Mouse (Mus musculus): Measurements from ENCODE around the gene Gls2. TPM values are rescaled to one million over a fixed set of nuclear protein-coding genes. Genes with fewer than 3 reads are reported as not detected.

The Gls2 gene
- polyA plus RNA-seq, 2 experiments = 3.7 to 5.5 TPM

GRCm38 (mm10) chr10:128237807-128238480, 43.7 kb downstream of the Gls2 start:
- DNase-seq (ENCODE audit: low read depth in 3 of 3, low spot score in 3 of 3) = no peak
- H3K36me3 ChIP-seq (replicated peaks; ENCODE audit: control insufficient read depth, insufficient read depth, low read depth) = peaks cover 27% of the 10 kb centered on the region

GRCm38 (mm10) chr10:128239140-128239539, 44.9 kb downstream of the Gls2 start:
- H3K4me1 ChIP-seq (replicated peaks; ENCODE audit: control insufficient read depth in 2 of 2, insufficient read depth in 2 of 2, low read length in 1 of 2) = peaks cover 0 to 11% of the 10 kb centered on the region in 2 experiments; a peak in 2 of 4 replicates
- no peak overlapping the region for H3K9ac ChIP-seq (replicated peaks)
- ATAC-seq (ENCODE audit: insufficient read depth) (no peak), DNase-seq (ENCODE audit: low read depth in 3 of 3, low spot score in 3 of 3) (no peak)
- no peak for TF ChIP-seq CTCF (IDR thresholded peaks at IDR 0.05; ENCODE audit: low read depth)
- no peak for TF ChIP-seq EP300 (IDR thresholded peaks at IDR 0.05; ENCODE audit: low read depth)
- peaks cover 32% of the 10 kb centered on the region for H3K36me3 ChIP-seq (replicated peaks; ENCODE audit: control insufficient read depth, insufficient read depth, low read depth)
- no peaks in the 10 kb centered on the region for H3K27me3 ChIP-seq (ENCODE audit: control insufficient read depth, insufficient read depth, low read length)
- no peak overlapping the region for H3K27ac ChIP-seq
- WGBS (ENCODE audit: insufficient replicate concordance) = 69% methylated on average over 4 of the region's 4 CpGs
- no peak overlapping the region for H3K4me3 ChIP-seq (ENCODE audit: insufficient read depth in 1 of 2, low read depth in 2 of 2, low read length in 2 of 2)
- no peaks in the 10 kb centered on the region for H3K9me3 ChIP-seq (ENCODE audit: control insufficient read depth, low read length)
- no peak overlapping the region for H3K4me2 ChIP-seq (ENCODE audit: low read depth)

More at GRCm38 (mm10) chr10:128237807-128238480, 43.7 kb downstream of the Gls2 start:
- WGBS (ENCODE audit: insufficient replicate concordance) = 72% methylated on average over 15 of the region's 15 CpGs
- Histone ChIP-seq H3K9ac (replicated peaks) (no peak overlapping the region), H3K4me2 (ENCODE audit: low read depth) (no peak overlapping the region), H3K9me3 (ENCODE audit: control insufficient read depth, low read length) (no peaks in the 10 kb centered on the region), H3K4me1 (replicated peaks; ENCODE audit: control insufficient read depth in 2 of 2, insufficient read depth in 2 of 2, low read length in 1 of 2) (peaks cover 2 to 16% of the 10 kb centered on the region in 2 experiments; a peak in 3 of 4 replicates), H3K27ac (no peak overlapping the region), H3K27me3 (ENCODE audit: control insufficient read depth, insufficient read depth, low read length) (no peaks in the 10 kb centered on the region), H3K4me3 (ENCODE audit: insufficient read depth in 1 of 2, low read depth in 2 of 2, low read length in 2 of 2) (no peak overlapping the region)
- TF ChIP-seq EP300 (IDR thresholded peaks at IDR 0.05; ENCODE audit: low read depth) (no peak), CTCF (IDR thresholded peaks at IDR 0.05; ENCODE audit: low read depth) (no peak)
- no peak for ATAC-seq (ENCODE audit: insufficient read depth)

GRCm38 (mm10) chr10:128240131-128240530, 45.9 kb downstream of the Gls2 start:
- H3K9ac ChIP-seq (replicated peaks) = no peak overlapping the region
- DNase-seq (ENCODE audit: low read depth in 3 of 3, low spot score in 3 of 3) = no peak
- H3K4me1 ChIP-seq (replicated peaks; ENCODE audit: control insufficient read depth in 2 of 2, insufficient read depth in 2 of 2, low read length in 1 of 2) = peaks cover 0 to 9% of the 10 kb centered on the region in 2 experiments; a peak in 2 of 4 replicates
- H3K27me3 ChIP-seq (ENCODE audit: control insufficient read depth, insufficient read depth, low read length) = no peaks in the 10 kb centered on the region
- TF ChIP-seq EP300 (IDR thresholded peaks at IDR 0.05; ENCODE audit: low read depth) = no peak
- TF ChIP-seq CTCF (IDR thresholded peaks at IDR 0.05; ENCODE audit: low read depth) = no peak
- no peak for ATAC-seq (ENCODE audit: insufficient read depth)
- WGBS (ENCODE audit: insufficient replicate concordance) = 46% methylated on average over 18 of the region's 18 CpGs
- no peak overlapping the region for H3K27ac ChIP-seq
- H3K4me2 ChIP-seq (ENCODE audit: low read depth) = no peak overlapping the region
- no peak overlapping the region for H3K4me3 ChIP-seq (ENCODE audit: insufficient read depth in 1 of 2, low read depth in 2 of 2, low read length in 2 of 2)
- H3K36me3 ChIP-seq (replicated peaks; ENCODE audit: control insufficient read depth, insufficient read depth, low read depth) = peaks cover 42% of the 10 kb centered on the region
- no peaks in the 10 kb centered on the region for H3K9me3 ChIP-seq (ENCODE audit: control insufficient read depth, low read length)

GRCm38 (mm10) chr10:128243252-128243651, 49.0 kb downstream of the Gls2 start:
- DNase-seq (ENCODE audit: low read depth in 3 of 3, low spot score in 3 of 3) (no peak), ATAC-seq (ENCODE audit: insufficient read depth) (no peak)
- Histone ChIP-seq H3K9ac (replicated peaks) (no peak overlapping the region), H3K27me3 (ENCODE audit: control insufficient read depth, insufficient read depth, low read length) (no peaks in the 10 kb centered on the region), H3K27ac (no peak overlapping the region), H3K4me3 (ENCODE audit: insufficient read depth in 1 of 2, low read depth in 2 of 2, low read length in 2 of 2) (no peak overlapping the region), H3K4me1 (replicated peaks; ENCODE audit: control insufficient read depth in 2 of 2, insufficient read depth in 2 of 2, low read length in 1 of 2) (peaks cover 0 to 5% of the 10 kb centered on the region in 2 experiments; a peak in 2 of 4 replicates), H3K36me3 (replicated peaks; ENCODE audit: control insufficient read depth, insufficient read depth, low read depth) (peaks cover 73% of the 10 kb centered on the region), H3K4me2 (ENCODE audit: low read depth) (no peak overlapping the region), H3K9me3 (ENCODE audit: control insufficient read depth, low read length) (no peaks in the 10 kb centered on the region)
- WGBS (ENCODE audit: insufficient replicate concordance) = 92% methylated on average over 8 of the region's 8 CpGs
- no peak for TF ChIP-seq CTCF (IDR thresholded peaks at IDR 0.05; ENCODE audit: low read depth)
- no peak for TF ChIP-seq EP300 (IDR thresholded peaks at IDR 0.05; ENCODE audit: low read depth)

GRCm38 (mm10) chr10:128244121-128244520, 49.9 kb downstream of the Gls2 start:
- peaks cover 78% of the 10 kb centered on the region for H3K36me3 ChIP-seq (replicated peaks; ENCODE audit: control insufficient read depth, insufficient read depth, low read depth)
- no peak for ATAC-seq (ENCODE audit: insufficient read depth)
- TF ChIP-seq CTCF (IDR thresholded peaks at IDR 0.05; ENCODE audit: low read depth) (no peak), EP300 (IDR thresholded peaks at IDR 0.05; ENCODE audit: low read depth) (no peak)

More at GRCm38 (mm10) chr10:128244121-128244520, 49.9 kb downstream of the Gls2 start:
- no peak overlapping the region for H3K4me2 ChIP-seq (ENCODE audit: low read depth)
- no peak for DNase-seq (ENCODE audit: low read depth in 3 of 3, low spot score in 3 of 3)
- WGBS (ENCODE audit: insufficient replicate concordance) = 91% methylated on average over 15 of the region's 15 CpGs
- H3K4me1 ChIP-seq (replicated peaks; ENCODE audit: control insufficient read depth in 2 of 2, insufficient read depth in 2 of 2, low read length in 1 of 2) = peaks cover 0 to 5% of the 10 kb centered on the region in 2 experiments; a peak in 1 of 4 replicates
- H3K4me3 ChIP-seq (ENCODE audit: insufficient read depth in 1 of 2, low read depth in 2 of 2, low read length in 2 of 2) = no peak overlapping the region
- no peaks in the 10 kb centered on the region for H3K27me3 ChIP-seq (ENCODE audit: control insufficient read depth, insufficient read depth, low read length)
- H3K9ac ChIP-seq (replicated peaks) = no peak overlapping the region
- no peak overlapping the region for H3K27ac ChIP-seq
- H3K9me3 ChIP-seq (ENCODE audit: control insufficient read depth, low read length) = no peaks in the 10 kb centered on the region

Data from liver, embryonic 14.5 days (tissue).